Mouse (Mus musculus) lung, postnatal 0 days (tissue): ENCODE results near the gene Rnd3. TPM values are rescaled to one million over a fixed set of nuclear protein-coding genes. Genes with fewer than 3 reads are reported as not detected.

Experiments used
- ATAC-seq: fragments of 200-750 bp; cut with Nextera tagmentation; 2 replicates; pipeline ENCODE4 v1.8.0; 2017; ENCODE audit warnings: moderate library complexity
- DNase-seq: peaks from one replicate; pipeline ENCODE4 v3.0.0-alpha.2; 2016; ENCODE audit warnings: low spot score
- H3K27ac ChIP-seq: fragments of 300-500 bp; sonication (generic); 2 replicates; pipeline ENCODE4 v1.5.1; 2014; ENCODE audit warnings: antibody characterized with exemption, mild to moderate bottlenecking, low read length, mixed read lengths
- H3K27me3 ChIP-seq: fragments of 300-500 bp; sonication (generic); replicated peaks from 2 replicates; pipeline ENCODE4 v1.6.1; 2014; ENCODE audit warnings: low read length, mixed read lengths; ENCODE audit not compliant: insufficient read depth
- H3K36me3 ChIP-seq: fragments of 300-500 bp; sonication (generic); 2 replicates; pipeline ENCODE4 v1.6.1; 2014; ENCODE audit warnings: low read length, mixed read lengths; ENCODE audit not compliant: insufficient read depth
- H3K4me1 ChIP-seq: fragments of 300-500 bp; sonication (generic); 2 replicates; pipeline ENCODE4 v1.6.1; 2014; ENCODE audit warnings: antibody characterized with exemption, low read depth, low read length, mixed read lengths; ENCODE audit not compliant: insufficient read depth
- H3K4me2 ChIP-seq: fragments of 300-500 bp; sonication (generic); replicated peaks from 2 replicates; pipeline ENCODE4 v1.6.1; 2014; ENCODE audit warnings: low read depth, mild to moderate bottlenecking, low read length, moderate library complexity, mixed read lengths
- H3K4me3 ChIP-seq: fragments of 300-500 bp; sonication (generic); 2 replicates; pipeline ENCODE4 v1.5.1; 2014; ENCODE audit warnings: low read depth, low read length
- H3K9ac ChIP-seq: fragments of 300-500 bp; sonication (generic); replicated peaks from 2 replicates; pipeline ENCODE4 v1.6.1; 2014; ENCODE audit warnings: low read depth, mild to moderate bottlenecking
- H3K9me3 ChIP-seq: fragments of 300-500 bp; sonication (generic); 2 replicates; pipeline ENCODE4 v1.6.1; 2016; ENCODE audit warnings: low read length, mixed read lengths
- CTCF ChIP-seq: IDR thresholded peaks from 2 replicates; pipeline ENCODE4 v1.5.1; 2016; ENCODE audit warnings: antibody characterized with exemption, mild to moderate bottlenecking
- EP300 ChIP-seq: IDR thresholded peaks from 2 replicates; pipeline ENCODE4 v1.6.1; 2016; ENCODE audit warnings: antibody characterized with exemption, mild to moderate bottlenecking, control low read depth
- WGBS: fragments of 180-500 bp; shearing (Covaris S2); extraction: QIAGEN DNeasy Blood & Tissue Kit; methylation state at CpG from one replicate; pipeline ENCODE4 v1.1.7; 2014; 5-methylcytosine and 5-hydroxymethylcytosine counted together
- polyA plus RNA-seq: library from polyadenylated mRNA; unstranded; fragments of >200 nt; fragmentation: Nextera tagmentation; extraction: Ambion mirVana; gene quantifications from 2 replicates; pipeline ENCODE4 v1.2.1, GENCODE M21; 2015

Rnd3 gene
- polyA plus RNA-seq, 1 experiment from 2014 or later, result 22.5 TPM

DNA sequence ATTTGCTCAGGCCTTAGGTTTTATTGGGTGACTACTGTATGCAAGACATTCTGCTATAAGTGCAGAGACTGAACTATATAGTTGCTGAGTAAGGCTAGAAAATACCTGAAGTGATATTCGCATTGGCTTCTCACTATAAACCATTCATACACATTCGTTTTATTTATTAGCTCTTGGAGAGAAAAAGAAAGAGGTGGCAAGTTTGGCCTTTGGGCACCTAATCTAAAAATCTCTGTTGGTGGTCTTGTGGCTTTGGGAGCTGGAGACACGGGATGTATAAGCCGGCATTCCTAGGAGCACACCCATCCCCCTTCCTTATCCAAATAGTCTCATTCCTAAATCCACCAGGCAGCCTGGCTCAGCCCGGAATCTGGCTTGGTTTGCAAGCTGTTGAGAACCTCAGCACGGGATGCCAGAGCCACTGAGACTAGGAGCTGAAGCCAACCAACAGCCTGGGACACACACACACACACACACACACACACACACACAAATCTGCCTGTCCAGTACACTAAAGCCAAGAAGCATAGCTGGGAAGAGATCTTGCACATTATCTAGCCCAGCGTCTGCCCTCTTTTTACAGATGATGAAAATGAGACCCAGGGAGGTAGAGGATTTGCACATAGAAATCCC is 3.0 kb downstream of the Rnd3 start:
- peaks cover 16% of the 10 kb centered on the region; the same call in 1 of the 2 replicates for H3K4me1 ChIP-seq
- 21% methylated on average over 7 of the region's 7 CpGs for WGBS
- DNase-seq (peak; percentile 25), ATAC-seq (no peak)
- H3K27ac ChIP-seq, result no peak overlapping the region
- H3K4me3 ChIP-seq, result peak overlapping the region; percentile 62
- TF ChIP-seq CTCF (no peak), EP300 (no peak)
- H3K9ac ChIP-seq, result no peak overlapping the region
- H3K9me3 ChIP-seq, result no peaks in the 10 kb centered on the region
- H3K36me3 ChIP-seq, result no peaks in the 10 kb centered on the region
- H3K27me3 ChIP-seq, result no peaks in the 10 kb centered on the region
- peak overlapping the region; percentile 83 for H3K4me2 ChIP-seq

DNA sequence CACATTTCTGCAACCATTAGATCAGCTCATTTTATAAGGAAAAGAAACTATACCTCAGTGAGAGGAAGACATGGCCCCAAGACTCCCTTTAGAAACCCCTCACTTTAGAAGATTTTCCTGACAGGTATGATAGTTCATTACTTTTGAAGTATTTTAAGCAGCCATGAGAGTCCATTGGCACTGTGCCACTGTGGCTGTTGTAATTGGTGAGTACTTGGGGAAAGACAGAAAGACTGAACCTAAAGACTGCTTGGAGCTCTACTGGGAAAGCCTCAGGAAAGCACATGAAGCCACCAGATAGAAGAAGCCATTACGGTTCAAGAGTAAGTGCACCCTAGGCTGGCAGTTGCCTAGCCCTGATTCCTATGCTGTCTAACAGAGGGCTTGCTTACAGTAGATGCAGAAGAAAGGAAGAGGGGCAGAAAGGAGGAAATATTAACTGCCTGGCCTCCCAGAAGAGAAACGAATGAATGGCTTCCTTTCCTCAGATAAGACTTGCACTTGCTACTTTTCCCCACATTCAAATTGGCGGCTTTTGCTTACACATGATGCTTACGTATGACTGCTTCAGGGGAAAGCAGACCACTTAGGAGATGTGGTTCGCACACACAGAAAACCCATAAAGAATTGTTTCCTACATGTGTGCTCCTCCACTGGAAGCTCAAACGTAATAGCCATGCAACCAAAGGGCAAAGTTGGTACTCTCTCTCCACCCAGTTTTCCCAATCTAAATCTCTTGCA is 4.4 kb downstream of the Rnd3 start:
- WGBS, result 50% methylated on average over 6 of the region's 6 CpGs
- H3K9ac ChIP-seq, result no peak overlapping the region
- TF ChIP-seq EP300 (no peak), CTCF (no peak)
- no peak overlapping the region for H3K4me3 ChIP-seq
- no peak overlapping the region for H3K27ac ChIP-seq
- no peaks in the 10 kb centered on the region for H3K27me3 ChIP-seq
- no peaks in the 10 kb centered on the region for H3K9me3 ChIP-seq
- H3K4me1 ChIP-seq, result peaks cover 23% of the 10 kb centered on the region; the same call in 1 of the 2 replicates
- H3K36me3 ChIP-seq, result no peaks in the 10 kb centered on the region
- DNase-seq (no peak), ATAC-seq (no peak)
- peak overlapping the region; percentile 8; the same call in 1 of the 2 replicates for H3K4me2 ChIP-seq

GRCm38 (mm10) chr2:51142422-51142821 is 6.5 kb downstream of the Rnd3 start:
- Histone ChIP-seq H3K27me3 (no peaks in the 10 kb centered on the region), H3K4me1 (peaks cover 23% of the 10 kb centered on the region; the same call in 1 of the 2 replicates), H3K36me3 (no peaks in the 10 kb centered on the region), H3K4me2 (no peak overlapping the region), H3K27ac (no peak overlapping the region), H3K9ac (no peak overlapping the region), H3K9me3 (no peaks in the 10 kb centered on the region), H3K4me3 (no peak overlapping the region)
- no peak for DNase-seq
- TF ChIP-seq EP300, result no peak
- no peak for TF ChIP-seq CTCF
- 71% methylated on average over 1 of the region's 1 CpGs for WGBS
- no peak for ATAC-seq

- no peaks in the 10 kb centered on the region for H3K9me3 ChIP-seq
- H3K4me2 ChIP-seq, result no peak overlapping the region; the same call in 1 of the 2 replicates
- no peak overlapping the region for H3K9ac ChIP-seq
- no peaks in the 10 kb centered on the region for H3K27me3 ChIP-seq
- peaks cover 23% of the 10 kb centered on the region; the same call in 1 of the 2 replicates for H3K4me1 ChIP-seq
- TF ChIP-seq CTCF (no peak), EP300 (no peak)
- H3K27ac ChIP-seq, result no peak overlapping the region
- DNase-seq, result no peak
- no peak for ATAC-seq
- 36% methylated on average over 3 of the region's 3 CpGs for WGBS
- peaks cover under 1% of the 10 kb centered on the region; the same call in 1 of the 2 replicates for H3K36me3 ChIP-seq
- H3K4me3 ChIP-seq, result no peak overlapping the region
Measured at GRCm38 (mm10) chr2:51141345-51141744, 7.6 kb downstream of the Rnd3 start.

- H3K27ac ChIP-seq, result peak overlapping the region; percentile 14; the same call in 1 of the 2 replicates
- peak; percentile 43; the same call in 1 of the 2 replicates for ATAC-seq
- H3K27me3 ChIP-seq, result no peaks in the 10 kb centered on the region
- DNase-seq, result peak; percentile 34
- H3K9me3 ChIP-seq, result no peaks in the 10 kb centered on the region
- H3K4me1 ChIP-seq, result peaks cover 23% of the 10 kb centered on the region; the same call in 1 of the 2 replicates
- H3K4me3 ChIP-seq, result no peak overlapping the region
- TF ChIP-seq CTCF (no peak), EP300 (no peak)
- H3K9ac ChIP-seq, result no peak overlapping the region
- WGBS, result 5% methylated on average over 8 of the region's 8 CpGs
- H3K36me3 ChIP-seq, result peaks cover 4% of the 10 kb centered on the region; the same call in 1 of the 2 replicates
- peak overlapping the region; percentile 33 for H3K4me2 ChIP-seq
Measured at GRCm38 (mm10) chr2:51140486-51140885, 8.4 kb downstream of the Rnd3 start.

- DNase-seq (no peak), ATAC-seq (no peak)
- H3K9ac ChIP-seq, result no peak overlapping the region
- peaks cover 23% of the 10 kb centered on the region; the same call in 1 of the 2 replicates for H3K4me1 ChIP-seq
- H3K9me3 ChIP-seq, result no peaks in the 10 kb centered on the region
- H3K4me3 ChIP-seq, result no peak overlapping the region
- no peaks in the 10 kb centered on the region for H3K27me3 ChIP-seq
- H3K4me2 ChIP-seq, result no peak overlapping the region
- peaks cover 4% of the 10 kb centered on the region; the same call in 1 of the 2 replicates for H3K36me3 ChIP-seq
- no peak overlapping the region for H3K27ac ChIP-seq
- 33% methylated on average over 6 of the region's 6 CpGs for WGBS
- TF ChIP-seq CTCF (no peak), EP300 (no peak)
Measured at GRCm38 (mm10) chr2:51139912-51140446, 8.9 kb downstream of the Rnd3 start.
